Mouse (Mus musculus) MEL (cell line): ENCODE measurements around the gene Rbm25. TPM values are rescaled to one million over a fixed set of nuclear protein-coding genes. Genes with fewer than 3 reads are reported as not detected.
A peak's percentile ranks its signal among the peaks of the same experiment; 100 is the strongest.

Experiments used
- DNase-seq: peaks from one replicate; pipeline ENCODE4 v3.0.0; 2011; ENCODE audit warnings: low read depth, low spot score
- H3K27ac ChIP-seq: 2 replicates; pipeline ENCODE4 v1.5.1; 2012; ENCODE audit warnings: low read depth, mild to moderate bottlenecking, control low read depth, low read length, moderate library complexity; ENCODE audit not compliant: control insufficient read depth
- H3K27me3 ChIP-seq, 2 experiments: fragments of 150-350 bp in 1 of 2; sonication (generic) in 1 of 2; 2 replicates each; pipeline ENCODE4 v1.6.1; 2012; ENCODE audit warnings: low read length in 2 of 2, mild to moderate bottlenecking in 2 of 2, improper control_type of control experiment in 1 of 2, moderate library complexity in 1 of 2; ENCODE audit not compliant: insufficient read depth in 2 of 2, control insufficient read depth in 1 of 2
- H3K36me3 ChIP-seq, 2 experiments: 2 replicates each; pipeline ENCODE4 v1.6.1; 2012 to 2014; ENCODE audit warnings: low read length in 2 of 2, improper control_type of control experiment in 1 of 2, inconsistent platforms in 1 of 2, mild to moderate bottlenecking in 1 of 2; ENCODE audit not compliant: insufficient read depth in 2 of 2, control insufficient read depth in 1 of 2
- H3K4me1 ChIP-seq, 2 experiments: fragments of 150-350 bp in 1 of 2; sonication (generic) in 1 of 2; 2 replicates each; pipeline ENCODE4 v1.6.1; 2012; ENCODE audit warnings: low read length in 2 of 2, improper control_type of control experiment in 1 of 2, mild to moderate bottlenecking in 1 of 2; ENCODE audit not compliant: insufficient read depth in 2 of 2, control insufficient read depth in 1 of 2
- H3K4me3 ChIP-seq, 2 experiments: fragments of 150-350 bp in 1 of 2; sonication (generic) in 1 of 2; 2 replicates each; pipeline ENCODE4 v1.5.1; 2012; ENCODE audit warnings: low read depth in 2 of 2, low read length in 2 of 2, mild to moderate bottlenecking in 2 of 2, moderate library complexity in 2 of 2, control low read depth in 1 of 2, improper control_type of control experiment in 1 of 2; ENCODE audit not compliant: control insufficient read depth in 1 of 2, insufficient read depth in 1 of 2
- H3K79me2 ChIP-seq: 2 replicates; pipeline ENCODE4 v1.6.1; 2012; ENCODE audit warnings: mild to moderate bottlenecking, low read length, moderate library complexity; ENCODE audit not compliant: control insufficient read depth, poor library complexity, insufficient read depth
- H3K9ac ChIP-seq: 2 replicates; pipeline ENCODE4 v1.6.1; 2012; ENCODE audit warnings: low read depth, mild to moderate bottlenecking, control low read depth, low read length, moderate library complexity; ENCODE audit not compliant: control insufficient read depth, poor library complexity, severe bottlenecking
- H3K9me3 ChIP-seq: fragments of 150-350 bp; sonication (generic); replicated peaks from 2 replicates; pipeline ENCODE4 v1.6.1; 2012; ENCODE audit warnings: mild to moderate bottlenecking, low read length, improper control_type of control experiment, moderate library complexity; ENCODE audit not compliant: insufficient read depth
- CHD1 ChIP-seq: IDR thresholded peaks from 2 replicates; pipeline ENCODE4 v1.6.1; 2012; ENCODE audit warnings: low read depth, mild to moderate bottlenecking, inconsistent platforms, low read length, improper control_type of control experiment
- CHD2 ChIP-seq: IDR thresholded peaks from 2 replicates; pipeline ENCODE4 v1.6.1; 2011; ENCODE audit warnings: low read length, improper control_type of control experiment
- CTCF ChIP-seq, 3 experiments: IDR thresholded peaks in 2 of 3; conservative IDR thresholded peaks in 1 of 3; 2 replicates each; pipeline ENCODE4 v1.5.1; 2011 to 2012; ENCODE audit warnings: low read length in 3 of 3, low read depth in 2 of 3, mild to moderate bottlenecking in 2 of 3, improper control_type of control experiment in 1 of 3, inconsistent platforms in 1 of 3, mixed read lengths in 1 of 3, moderate library complexity in 1 of 3; ENCODE audit not compliant: control insufficient read depth in 1 of 3, insufficient read depth in 1 of 3, poor library complexity in 1 of 3, severe bottlenecking in 1 of 3
- E2F4 ChIP-seq: IDR thresholded peaks from 2 replicates; pipeline ENCODE4 v1.6.1; 2011; ENCODE audit warnings: low read depth, low read length, improper control_type of control experiment, borderline replicate concordance
- EP300 ChIP-seq, 2 experiments: IDR thresholded peaks; 2 replicates each; pipeline ENCODE4 v1.6.1; 2011; ENCODE audit warnings: improper control_type of control experiment in 2 of 2, low read length in 2 of 2, low read depth in 1 of 2, mild to moderate bottlenecking in 1 of 2
- ETS1 ChIP-seq: IDR thresholded peaks from 2 replicates; pipeline ENCODE4 v1.6.1; 2012; ENCODE audit warnings: low read depth, mild to moderate bottlenecking, inconsistent platforms, low read length, improper control_type of control experiment, moderate library complexity
- GATA1 ChIP-seq: IDR thresholded peaks from 2 replicates; pipeline ENCODE4 v1.6.1; 2011; ENCODE audit warnings: low read depth, low read length, improper control_type of control experiment
- HCFC1 ChIP-seq: IDR thresholded peaks from 2 replicates; pipeline ENCODE4 v1.6.1; 2012; ENCODE audit warnings: low read depth, mild to moderate bottlenecking, inconsistent platforms, low read length, improper control_type of control experiment, moderate library complexity
- MAFK ChIP-seq: IDR thresholded peaks from 2 replicates; pipeline ENCODE4 v1.6.1; 2011; ENCODE audit warnings: low read depth, mild to moderate bottlenecking, low read length, improper control_type of control experiment, borderline replicate concordance
- MAX ChIP-seq: IDR thresholded peaks from 2 replicates; pipeline ENCODE4 v1.6.1; 2011; ENCODE audit warnings: low read length, improper control_type of control experiment
- MAZ ChIP-seq: IDR thresholded peaks from 2 replicates; pipeline ENCODE4 v1.6.1; 2012; ENCODE audit warnings: low read depth, mild to moderate bottlenecking, inconsistent platforms, low read length, improper control_type of control experiment
- MYC ChIP-seq: IDR thresholded peaks from 2 replicates; pipeline ENCODE4 v1.6.1; 2011; ENCODE audit warnings: low read depth, mild to moderate bottlenecking, low read length, improper control_type of control experiment, moderate library complexity
- NRF1 ChIP-seq: IDR thresholded peaks from 2 replicates; pipeline ENCODE4 v1.6.1; 2014; ENCODE audit warnings: low read depth, mild to moderate bottlenecking, inconsistent platforms, low read length, improper control_type of control experiment, moderate library complexity; ENCODE audit not compliant: poor library complexity, insufficient read depth, severe bottlenecking
- POLR2AphosphoS2 ChIP-seq: IDR thresholded peaks from 2 replicates; pipeline ENCODE4 v1.6.1; 2011; ENCODE audit warnings: low read length, improper control_type of control experiment
- POLR2AphosphoS5 ChIP-seq: IDR thresholded peaks from 2 replicates; pipeline ENCODE4 v1.6.1; 2012; ENCODE audit warnings: low read depth, borderline replicate concordance, mild to moderate bottlenecking, inconsistent platforms, low read length, moderate library complexity, mixed read lengths
- RCOR1 ChIP-seq: IDR thresholded peaks from 2 replicates; pipeline ENCODE4 v1.6.1; 2012; ENCODE audit warnings: low read depth, mild to moderate bottlenecking, inconsistent platforms, low read length, improper control_type of control experiment
- SIN3A ChIP-seq: IDR thresholded peaks from 2 replicates; pipeline ENCODE4 v1.6.1; 2012; ENCODE audit warnings: low read length, improper control_type of control experiment, inconsistent platforms
- TAL1 ChIP-seq: IDR thresholded peaks from 2 replicates; pipeline ENCODE4 v1.6.1; 2012; ENCODE audit warnings: mild to moderate bottlenecking, inconsistent platforms, low read length, moderate library complexity, mixed read lengths
- TBP ChIP-seq: IDR thresholded peaks from 2 replicates; pipeline ENCODE4 v1.8.0; 2011; ENCODE audit warnings: low read depth, low read length, improper control_type of control experiment
- TCF12 ChIP-seq: IDR thresholded peaks from 2 replicates; pipeline ENCODE4 v1.6.1; 2014; ENCODE audit warnings: low read depth, mild to moderate bottlenecking, inconsistent platforms, low read length, improper control_type of control experiment, moderate library complexity
- USF1 ChIP-seq: IDR thresholded peaks from 2 replicates; pipeline ENCODE4 v1.6.1; 2014; ENCODE audit warnings: low read depth, mild to moderate bottlenecking, inconsistent platforms, low read length, improper control_type of control experiment, moderate library complexity
- ZMIZ1 ChIP-seq: IDR thresholded peaks from 2 replicates; pipeline ENCODE4 v1.6.1; 2012; ENCODE audit warnings: low read depth, mild to moderate bottlenecking, inconsistent platforms, low read length, improper control_type of control experiment, moderate library complexity
- polyA plus RNA-seq, 2 experiments: library from polyadenylated mRNA; stranded (reverse) in 1 of 2; unstranded in 1 of 2; fragments of >175 nt in 1 of 2; fragments of >200 nt in 1 of 2; gene quantifications; 2 replicates each; pipeline versions ENCODE4 v1.2.1 to v1.2.4; 2012; ENCODE audit warnings: low replicate concordance in 2 of 2, low read depth in 1 of 2; ENCODE audit not compliant: insufficient read length in 2 of 2, insufficient read depth in 1 of 2, missing spikeins in 1 of 2
- total RNA-seq: library from RNA; depleted of rRNA; stranded (reverse); fragments of 300-350 nt; gene quantifications from 2 replicates; pipeline ENCODE4 v1.2.3, GENCODE M21; 2012

Rbm25 gene
- total and polyA plus RNA-seq, 3 experiments: 77.3 to 375 (median 124) TPM

GRCm38 (mm10) chr12:83685466-83685865 is 54.4 kb downstream of the Rbm25 start:
- peak; percentile 44; the same call in 1 of the 2 replicates for TF ChIP-seq RCOR1
- TF ChIP-seq CHD1: no peak
- no peak for TF ChIP-seq POLR2AphosphoS5
- TF ChIP-seq TCF12: 0 out of 2 replicates have a peak, but pooled peaks have one; percentile 7
- TF ChIP-seq MYC: peak; percentile 60; the same call in 1 of the 2 replicates
- TF ChIP-seq MAX: peak; percentile 64
- 0 out of 2 replicates have a peak, but pooled peaks have one; percentile 8 for TF ChIP-seq GATA1
- TF ChIP-seq CTCF (IDR thresholded peaks at IDR 0.05 in 2 of 3, conservative IDR thresholded peaks at IDR 0.05 in 1 of 3; ENCODE audit: control insufficient read depth in 1 of 3, insufficient read depth in 1 of 3, low read depth in 2 of 3, low read length in 3 of 3, poor library complexity in 1 of 3, severe bottlenecking in 1 of 3): no peak
- TF ChIP-seq EP300 (IDR thresholded peaks at IDR 0.05; ENCODE audit: low read depth in 1 of 2, low read length in 2 of 2): peak; percentile 52 to 64
- Histone ChIP-seq H3K9me3 (no peaks in the 10 kb centered on the region), H3K27ac (peak overlapping the region; percentile 19), H3K27me3 (no peaks in the 10 kb centered on the region), H3K9ac (no peak overlapping the region), H3K4me3 (no peak overlapping the region), H3K79me2 (peaks cover 17% of the 10 kb centered on the region), H3K36me3 (peaks cover 21 to 24% of the 10 kb centered on the region in 2 experiments), H3K4me1 (peaks cover 4% of the 10 kb centered on the region in 2 experiments; a peak in 1 of 4 replicates)
- DNase-seq: peak; percentile 41

- Histone ChIP-seq H3K4me3 (no peak overlapping the region; a peak in 1 of 4 replicates), H3K36me3 (peaks cover 13 to 21% of the 10 kb centered on the region in 2 experiments), H3K79me2 (peaks cover 27% of the 10 kb centered on the region), H3K4me1 (peaks cover 4% of the 10 kb centered on the region in 2 experiments; a peak in 2 of 4 replicates), H3K9ac (peak overlapping the region; percentile 94), H3K9me3 (no peaks in the 10 kb centered on the region), H3K27ac (peak overlapping the region; percentile 97), H3K27me3 (no peaks in the 10 kb centered on the region)
- TF ChIP-seq TCF12 (no peak), TBP (no peak), POLR2AphosphoS2 (no peak), SIN3A (no peak), MAFK (no peak)
- DNase-seq: peak; percentile 56
Observed at GRCm38 (mm10) chr12:83686575-83687350, 55.7 kb downstream of the Rbm25 start.

GRCm38 (mm10) chr12:83687934-83688315 is 56.9 kb downstream of the Rbm25 start, which contains the start of gene Psen1:
Gene Psen1, plus strand, starts transcription at chr12:83688152.
- Histone ChIP-seq H3K27me3 (no peaks in the 10 kb centered on the region), H3K36me3 (peaks cover 5 to 20% of the 10 kb centered on the region in 2 experiments), H3K27ac (peak within 1 kb of the TSS; percentile 97), H3K9ac (peak within 1 kb of the TSS; percentile 94), H3K4me1 (peaks cover 4% of the 10 kb centered on the region in 2 experiments; a peak in 2 of 4 replicates), H3K79me2 (peaks cover 38% of the 10 kb centered on the region), H3K9me3 (no peaks in the 10 kb centered on the region), H3K4me3 (peak within 1 kb of the TSS; percentile 86 to 88)
- peak; percentile 97 for DNase-seq
- TF ChIP-seq TCF12 (0 out of 2 replicates have a peak, but pooled peaks have one; percentile 38), POLR2AphosphoS2 (peak; percentile 99), SIN3A (peak; percentile 88), MAZ (peak; percentile 77; the same call in 1 of the 2 replicates), HCFC1 (peak; percentile 85), ZMIZ1 (peak; percentile 81), MYC (peak; percentile 79; the same call in 1 of the 2 replicates), CHD2 (no peak), RCOR1 (no peak), E2F4 (no peak; the same call in 1 of the 2 replicates), EP300 (IDR thresholded peaks at IDR 0.05; ENCODE audit: low read depth in 1 of 2, low read length in 2 of 2) (peak in 1 of 2 experiments; percentile 14; a peak in 1 of 4 replicates), ETS1 (0 out of 2 replicates have a peak, but pooled peaks have one; percentile 21), USF1 (peak; percentile 59; the same call in 1 of the 2 replicates), NRF1 (peak; percentile 68), MAX (peak; percentile 84), TAL1 (no peak), POLR2AphosphoS5 (peak; percentile 87; the same call in 1 of the 2 replicates)
